Mouse (Mus musculus) adrenal gland (tissue): ENCODE data around the gene Dip2c.

Experiments
- intact Hi-C: fragments of 180-260 bp; cut with DNase I; formaldehyde crosslinking; loops from one replicate; pipeline ENCODE4 v1.15.1; 2025

Dip2c gene

GRCm38 (mm10) chr13:9319745-9320144, 43.4 kb downstream of the Dip2c start:
- intact Hi-C loops = loop anchor here (10.0 kb wide), 1 partner anchor 135 kb away; no protein-coding TSS in a partner anchor

DNA sequence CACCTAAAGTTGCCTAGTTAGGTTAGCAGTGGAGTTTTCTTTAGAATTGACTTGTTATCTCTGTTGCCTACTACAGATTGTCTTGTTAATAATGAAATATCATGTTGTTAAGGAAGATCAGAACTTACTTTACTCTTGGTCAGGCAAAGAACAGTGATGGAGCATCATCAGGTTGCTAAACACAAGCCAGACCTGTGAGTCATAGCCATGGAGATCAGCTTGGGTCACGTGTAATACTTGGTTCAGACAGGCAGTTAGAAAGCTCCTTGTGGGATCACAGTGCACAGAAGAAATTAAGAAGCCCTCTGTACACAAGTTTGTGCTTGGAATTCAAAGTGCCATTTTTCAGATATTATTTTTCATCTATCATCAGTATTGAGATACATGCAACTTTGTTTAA, 48.9 kb downstream of the Dip2c start:
- intact Hi-C loops = no loop called here

DNA sequence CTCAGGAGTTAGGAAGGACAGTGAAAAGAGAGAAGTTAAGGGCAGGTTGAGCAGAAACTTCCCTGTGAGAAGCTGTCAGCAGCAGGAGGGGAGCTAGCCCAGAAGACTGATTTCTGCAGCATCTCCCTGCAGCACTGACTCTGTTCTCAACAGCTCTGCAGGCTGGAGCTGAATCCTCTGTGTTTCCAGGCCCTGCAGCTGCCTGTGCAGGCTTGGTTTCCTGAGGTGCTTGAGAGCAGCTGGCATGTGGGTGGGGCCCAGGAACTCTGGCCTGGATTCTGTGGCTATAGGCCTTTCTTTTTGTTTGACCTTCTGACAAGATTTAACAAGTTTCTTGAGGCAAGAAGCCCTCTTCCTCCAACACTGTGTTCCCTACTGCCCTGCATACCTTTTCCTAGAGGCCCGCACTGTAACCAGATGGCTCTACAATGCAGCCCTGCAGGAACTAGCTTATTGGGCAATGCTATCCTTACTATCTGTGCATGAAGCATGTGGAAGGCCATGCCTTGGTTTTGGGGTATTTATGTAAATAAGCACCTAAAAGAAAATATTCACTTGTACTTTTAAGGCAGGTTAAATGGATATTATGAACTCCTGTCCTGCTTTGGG, 53.1 kb downstream of the Dip2c start:
- intact Hi-C loops = no loop called here

- intact Hi-C loops = no loop called here
These were observed 56.9 kb downstream of the Dip2c start for GRCm38 (mm10) chr13:9333187-9333586.

GRCm38 (mm10) chr13:9340293-9340692, 64.0 kb downstream of the Dip2c start:
- intact Hi-C loops = no loop called here

GRCm38 (mm10) chr13:9342696-9343095, 66.4 kb downstream of the Dip2c start:
- intact Hi-C loops = no loop called here

DNA sequence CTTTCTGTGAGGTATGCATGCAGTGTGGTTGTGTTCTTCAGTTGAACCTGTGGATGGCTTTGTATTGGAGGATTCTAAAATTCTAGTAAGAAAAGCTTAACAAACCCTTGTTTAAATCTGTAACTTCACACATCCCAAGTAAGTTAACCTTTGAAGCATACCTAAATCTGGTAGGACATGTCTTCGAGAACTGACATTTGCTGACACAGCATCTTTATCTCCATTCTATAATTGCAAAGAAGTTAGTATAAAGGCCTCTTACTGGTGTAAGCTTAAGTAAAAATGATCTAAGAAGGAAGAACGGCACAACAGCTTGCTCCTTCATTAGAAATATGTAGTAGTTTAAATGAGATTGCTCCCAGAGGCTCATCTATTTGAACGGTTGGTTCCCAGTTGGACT, 71.1 kb downstream of the Dip2c start:
- intact Hi-C loops = no loop called here

DNA sequence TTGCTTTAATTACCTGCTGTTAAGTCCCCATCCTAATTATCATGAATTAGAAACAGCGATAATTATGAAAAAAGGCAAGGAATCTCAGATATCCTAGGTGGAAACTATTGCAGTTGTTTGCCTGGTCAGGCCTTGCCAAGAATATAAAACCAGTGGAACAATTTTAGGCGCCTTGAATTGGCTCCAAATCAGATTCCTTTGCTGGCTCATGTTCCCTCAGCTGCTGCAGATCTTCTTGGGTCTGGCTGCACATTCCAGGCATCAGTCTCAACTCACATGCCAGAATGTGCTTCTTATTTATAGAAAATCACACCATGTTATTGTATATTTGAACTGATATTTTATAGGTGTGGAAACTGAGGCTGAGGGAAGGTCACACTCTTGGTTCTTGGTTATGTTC, 74.3 kb downstream of the Dip2c start:
- intact Hi-C loops = no loop called here

GRCm38 (mm10) chr13:9353890-9354289, 77.6 kb downstream of the Dip2c start:
- intact Hi-C loops = no loop called here

GRCm38 (mm10) chr13:9355331-9355730, 79.0 kb downstream of the Dip2c start:
- intact Hi-C loops = no loop called here

DNA sequence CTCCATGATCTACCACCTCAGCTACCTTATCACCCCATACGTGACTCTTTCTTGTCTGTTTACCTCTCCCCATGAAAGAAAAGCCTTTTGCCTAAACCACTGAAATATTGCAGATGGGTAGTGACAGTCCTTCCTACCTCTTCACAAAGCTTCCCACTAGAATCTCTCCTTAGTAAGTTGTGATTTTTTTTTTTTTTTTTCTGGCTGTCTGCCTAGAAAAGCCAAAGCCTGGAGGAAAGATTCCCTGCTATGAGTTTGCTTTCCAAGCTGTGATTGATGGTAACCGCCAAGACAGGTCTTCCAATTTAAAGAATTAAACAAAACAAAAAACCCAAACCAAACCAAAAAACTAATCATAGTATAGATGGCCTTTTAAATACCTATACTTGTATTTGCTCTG, 85.1 kb downstream of the Dip2c start:
- intact Hi-C loops = no loop called here

DNA sequence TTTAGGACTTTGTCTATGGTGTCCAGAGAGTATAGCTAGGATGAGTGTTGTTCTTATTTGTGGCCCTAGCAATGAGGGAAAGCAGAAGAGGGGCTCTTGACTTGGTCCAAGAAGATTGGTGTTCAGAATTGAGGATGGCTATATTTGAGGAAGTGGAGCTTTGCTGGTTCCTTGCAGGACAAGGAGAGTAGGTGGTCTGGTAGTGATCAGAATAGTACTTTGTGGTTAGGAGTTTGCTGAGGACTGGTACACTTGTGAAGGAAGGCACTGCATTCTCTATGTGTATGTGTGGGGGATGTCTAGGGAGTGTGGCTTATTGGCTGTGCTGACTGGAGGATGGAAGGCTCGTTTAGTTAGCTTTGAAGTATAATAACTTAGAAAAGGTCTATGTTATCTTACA, 95.1 kb downstream of the Dip2c start:
- intact Hi-C loops = no loop called here

GRCm38 (mm10) chr13:9377130-9377529, 100.8 kb downstream of the Dip2c start:
- intact Hi-C loops = no loop called here

DNA sequence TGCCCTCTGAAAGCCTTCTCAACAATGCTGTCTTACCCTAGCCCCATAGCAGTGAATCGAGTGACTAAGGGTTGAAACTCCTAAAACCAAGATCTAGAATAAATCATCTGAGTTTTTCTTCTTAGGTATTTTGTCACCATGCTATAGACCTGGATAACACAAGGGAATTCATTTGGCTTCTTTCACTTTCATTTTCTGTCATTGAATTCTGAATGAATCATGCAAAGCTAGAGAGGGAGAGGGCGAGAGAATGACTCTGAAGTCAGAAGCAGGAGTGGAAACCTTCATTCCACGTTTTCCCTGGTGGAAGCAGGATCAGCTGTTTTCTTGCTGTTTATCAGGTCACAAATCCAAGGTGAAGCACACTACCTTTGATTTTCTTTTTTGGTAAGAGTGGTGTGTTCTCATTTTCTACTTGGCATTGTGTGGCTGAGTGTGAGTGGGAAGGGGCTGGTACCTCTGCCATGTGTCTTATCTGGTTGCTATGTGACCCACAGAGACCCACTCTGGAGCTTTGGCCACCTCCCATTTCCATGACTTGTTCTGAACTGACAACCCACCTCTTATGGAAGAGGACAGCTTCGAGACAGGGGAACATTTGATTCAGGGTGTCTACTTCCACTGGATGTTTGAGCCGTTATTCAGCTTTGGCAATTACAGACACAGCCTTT, 104.5 kb downstream of the Dip2c start:
- intact Hi-C loops = no loop called here

- intact Hi-C loops = no loop called here
These were observed 111.7 kb downstream of the Dip2c start for GRCm38 (mm10) chr13:9388017-9388416.

GRCm38 (mm10) chr13:9389334-9389733, 113.0 kb downstream of the Dip2c start:
- intact Hi-C loops = no loop called here

- intact Hi-C loops = no loop called here
These were observed 114.0 kb downstream of the Dip2c start for GRCm38 (mm10) chr13:9390204-9390804.

DNA sequence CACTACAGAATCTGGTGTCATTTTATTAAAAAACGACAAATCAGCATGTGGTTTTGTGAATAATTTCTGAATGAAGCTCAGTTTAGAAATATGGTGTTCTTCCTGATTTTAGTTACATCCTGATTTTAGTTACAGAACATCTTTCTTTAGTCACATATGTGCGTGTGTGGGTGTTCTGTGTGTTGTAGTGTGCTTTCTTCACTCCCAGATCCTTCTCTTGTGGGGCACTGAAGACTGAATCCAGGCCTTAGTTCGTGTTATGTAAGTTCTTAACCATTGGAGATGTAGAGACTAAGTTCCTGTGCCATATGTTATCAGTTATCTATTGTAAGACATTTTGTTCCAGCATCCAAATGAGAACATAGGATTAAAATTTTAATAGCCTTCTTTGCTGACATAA, 117.1 kb downstream of the Dip2c start:
- intact Hi-C loops = no loop called here

DNA sequence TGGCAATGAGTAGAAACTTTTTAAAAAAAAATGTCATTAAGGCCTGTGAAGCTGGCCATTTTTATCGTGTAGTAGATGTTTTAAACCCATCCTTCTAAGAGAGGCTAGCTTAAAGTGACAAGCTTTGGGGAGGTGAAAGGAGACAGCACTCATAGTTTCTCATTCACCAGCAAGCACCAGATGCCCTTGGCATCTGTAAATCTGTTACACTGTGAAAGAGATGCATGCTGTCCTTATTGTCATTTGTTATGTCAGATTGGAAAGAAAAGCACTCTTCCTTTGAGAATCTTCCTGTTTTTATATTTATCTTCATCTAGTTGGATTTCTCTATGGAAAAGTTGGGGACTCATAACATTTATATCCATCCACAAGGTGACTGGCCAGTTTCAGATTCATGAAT, 119.0 kb downstream of the Dip2c start:
- intact Hi-C loops = no loop called here

GRCm38 (mm10) chr13:9398846-9399245, 122.5 kb downstream of the Dip2c start:
- intact Hi-C loops = no loop called here

- intact Hi-C loops = no loop called here
These were observed 129.1 kb downstream of the Dip2c start for GRCm38 (mm10) chr13:9405399-9405798.

DNA sequence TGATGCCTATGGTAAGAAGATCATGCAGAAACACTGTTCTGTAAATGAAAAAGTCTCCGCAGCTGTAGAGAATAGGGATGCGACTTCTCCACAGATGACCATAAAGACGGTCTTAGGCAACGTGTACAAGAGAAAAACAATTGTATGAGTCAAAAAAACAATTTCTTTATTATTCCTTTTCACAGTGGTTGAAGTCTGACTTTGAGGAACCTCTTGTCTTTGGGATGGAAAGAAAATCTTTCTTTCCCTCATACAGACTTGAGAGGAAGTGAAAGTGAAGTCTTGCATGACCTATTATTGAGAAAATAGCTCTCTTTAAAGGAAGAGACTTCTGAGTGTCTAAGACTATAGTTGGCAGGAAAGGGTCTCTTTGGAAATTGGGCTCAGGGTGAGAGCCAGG, 132.7 kb downstream of the Dip2c start:
- intact Hi-C loops = no loop called here

DNA sequence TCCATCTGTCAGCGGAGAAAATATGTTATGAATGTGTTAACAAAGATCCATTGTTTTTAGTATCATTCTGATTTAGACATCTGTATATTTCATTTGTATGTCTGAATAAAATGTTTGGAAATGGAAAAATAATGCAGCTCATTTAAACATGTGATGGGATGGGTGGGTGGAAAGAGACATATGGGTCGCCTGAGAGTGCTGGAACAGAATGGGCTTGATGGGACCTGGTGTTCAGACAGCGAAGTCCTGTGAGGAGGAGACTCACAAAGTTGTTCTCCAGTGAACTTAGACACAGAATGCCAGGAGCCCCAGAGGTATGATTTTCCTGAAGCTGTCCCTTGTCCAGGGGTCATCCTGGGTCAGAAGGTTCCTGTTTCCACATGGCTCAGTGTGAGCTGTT, 142.1 kb downstream of the Dip2c start:
- intact Hi-C loops = no loop called here
